Mouse (Mus musculus) retina, embryonic 14.5 days (tissue): ENCODE results near the gene Csf1.
A peak's percentile ranks its signal among the peaks of the same experiment; 100 is the strongest.

ENCODE experiments used
- DNase-seq: peaks from one replicate; pipeline ENCODE4 v3.0.0-alpha.2; 2015; ENCODE audit warnings: low spot score

The Csf1 gene

DNA sequence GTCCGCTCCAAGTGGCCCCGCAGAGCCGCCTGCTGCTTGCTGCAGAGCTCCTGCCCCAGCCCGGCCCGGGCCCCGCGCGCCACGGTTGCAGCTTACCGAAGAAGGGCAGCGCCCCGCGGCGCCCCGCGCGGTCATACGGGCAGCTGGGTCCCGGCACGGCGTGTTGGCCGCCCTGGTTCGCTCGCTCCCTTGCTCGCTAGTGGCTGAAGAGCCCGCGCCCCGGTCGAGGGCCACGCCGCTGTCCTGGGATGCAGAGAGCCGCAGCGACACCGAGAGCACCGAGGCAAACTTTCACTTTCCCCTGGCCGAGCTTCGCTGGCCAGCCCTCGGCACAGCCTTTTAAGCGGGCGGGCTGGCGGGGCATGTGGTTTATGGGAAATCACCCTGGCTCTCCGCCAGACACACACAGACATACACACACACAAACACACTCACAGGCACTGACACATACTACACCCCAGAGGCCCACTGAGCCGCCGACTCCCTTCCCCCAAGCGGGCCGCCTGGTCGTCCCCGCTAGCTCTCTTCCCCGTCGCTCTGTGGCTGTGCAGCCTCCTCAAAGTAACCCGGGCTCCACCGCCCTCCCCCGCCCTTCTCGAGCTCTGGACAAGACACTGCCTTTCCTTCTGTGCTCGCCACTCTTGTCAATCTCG, at the start of gene Csf1:
Gene Csf1, minus strand, starts transcription at position 541 of the 653 bp plus-strand sequence.
- peak; percentile 77 for DNase-seq

DNA sequence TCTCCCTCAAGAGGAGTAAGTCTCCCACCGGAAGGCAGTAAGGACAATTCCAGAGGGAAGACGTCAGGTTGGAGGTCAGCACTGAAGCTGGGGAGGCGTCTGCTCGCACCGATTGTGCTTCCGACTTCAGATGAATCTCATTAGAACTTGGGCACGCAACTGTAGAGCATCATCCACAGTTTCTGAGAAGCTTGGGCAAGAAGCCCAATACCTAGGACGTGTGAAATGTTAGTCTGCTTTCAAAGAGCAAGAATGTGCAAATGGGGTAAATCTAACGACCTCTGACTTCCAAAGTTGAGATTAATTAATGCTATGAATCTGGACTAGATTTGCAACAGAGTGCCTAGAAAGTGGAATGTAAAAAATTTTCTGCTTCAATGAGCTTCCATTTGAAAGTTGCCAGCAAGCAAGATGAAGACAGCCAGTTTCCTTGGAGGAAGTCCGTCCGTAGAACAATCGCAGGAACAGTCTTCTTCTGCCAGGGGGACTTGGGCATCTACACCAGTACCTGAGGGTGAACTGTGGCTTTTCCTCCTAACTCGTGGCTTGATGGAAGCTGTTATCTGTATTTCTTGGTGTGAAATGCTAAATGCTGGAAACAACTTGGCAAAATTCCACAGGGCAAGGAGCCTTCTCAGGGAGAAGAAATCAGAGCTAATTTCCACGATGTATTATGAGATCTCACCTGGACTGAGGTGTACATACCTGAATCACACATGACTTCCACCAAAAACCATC, 47.9 kb upstream of the Csf1 start:
- peak; percentile 39 for DNase-seq

DNA sequence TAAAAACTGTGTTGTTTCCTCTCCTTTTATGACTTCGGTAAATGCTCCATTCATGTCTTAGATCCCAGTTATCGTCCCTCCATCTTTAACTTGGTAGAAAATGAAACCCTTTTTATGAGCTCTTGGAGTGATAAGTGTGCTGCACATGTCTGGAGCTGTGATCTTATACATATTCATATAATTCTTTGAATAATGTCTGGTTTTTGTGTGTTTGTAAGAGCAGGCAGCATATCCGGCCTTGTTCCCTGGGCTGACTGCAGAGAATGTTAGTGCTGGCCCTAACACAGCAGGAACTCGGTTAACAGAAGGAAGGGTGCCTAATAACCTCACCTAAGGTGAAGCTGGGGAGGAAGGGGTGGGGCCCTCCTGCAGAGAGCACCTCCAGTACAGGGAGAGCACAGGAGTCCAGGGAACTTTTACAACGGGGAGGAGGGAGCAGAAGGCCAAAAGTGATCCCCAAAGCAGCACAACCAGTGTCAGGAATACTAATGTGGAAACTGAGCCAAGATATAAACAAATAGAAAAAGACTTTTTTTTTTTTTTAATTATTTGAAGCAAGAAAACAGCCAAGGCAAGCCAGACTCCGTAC, 47.2 kb upstream of the Csf1 start:
- no peak for DNase-seq

- DNase-seq = no peak
Observed at GRCm38 (mm10) chr3:107806916-107807315, 46.6 kb upstream of the Csf1 start.

DNA sequence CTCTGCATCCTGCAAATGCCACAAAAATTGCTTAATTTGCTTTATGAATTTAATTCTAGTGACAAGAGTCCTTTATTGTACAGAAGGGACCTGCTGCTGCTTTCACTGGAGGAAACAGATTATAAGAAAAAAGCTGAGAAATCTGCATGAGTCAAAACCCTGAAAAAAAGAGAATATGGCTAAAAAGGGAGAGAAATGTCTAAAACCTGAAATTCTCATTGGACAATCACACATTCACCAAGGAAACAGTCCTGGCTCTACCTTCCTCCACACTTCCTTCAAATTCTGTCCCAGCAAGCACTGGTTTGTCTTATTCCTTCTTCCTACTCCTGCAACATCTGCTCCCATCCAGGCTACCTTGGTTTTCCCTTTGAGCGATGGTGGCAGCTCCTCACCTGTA, 44.5 kb upstream of the Csf1 start:
- no peak for DNase-seq

GRCm38 (mm10) chr3:107802185-107802946, 42.1 kb upstream of the Csf1 start:
- DNase-seq = no peak

GRCm38 (mm10) chr3:107798946-107799345, 38.7 kb upstream of the Csf1 start:
- DNase-seq = no peak

- no peak for DNase-seq
Observed at GRCm38 (mm10) chr3:107796191-107796983, 36.1 kb upstream of the Csf1 start.

DNA sequence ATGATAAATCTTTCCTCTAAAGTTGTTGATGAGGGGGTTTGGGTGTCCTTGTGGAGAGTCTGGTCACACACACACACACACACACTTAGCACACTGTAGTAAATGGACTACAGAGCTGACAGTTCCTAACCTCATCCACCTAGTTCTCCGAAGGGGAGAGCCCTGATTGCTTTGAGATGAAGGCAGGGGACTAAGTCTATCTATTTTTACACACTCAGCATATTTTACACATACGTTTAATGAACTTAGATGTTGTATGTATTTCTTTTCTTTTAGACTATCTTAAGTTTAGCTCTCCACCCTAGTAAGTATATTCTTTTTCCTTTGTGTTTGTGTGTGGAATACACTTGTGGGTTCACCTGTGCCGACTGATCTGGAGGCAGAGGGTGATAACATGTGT, 34.6 kb upstream of the Csf1 start:
- DNase-seq = no peak

GRCm38 (mm10) chr3:107793300-107794201, 33.3 kb upstream of the Csf1 start:
- DNase-seq = peak; percentile 50

DNA sequence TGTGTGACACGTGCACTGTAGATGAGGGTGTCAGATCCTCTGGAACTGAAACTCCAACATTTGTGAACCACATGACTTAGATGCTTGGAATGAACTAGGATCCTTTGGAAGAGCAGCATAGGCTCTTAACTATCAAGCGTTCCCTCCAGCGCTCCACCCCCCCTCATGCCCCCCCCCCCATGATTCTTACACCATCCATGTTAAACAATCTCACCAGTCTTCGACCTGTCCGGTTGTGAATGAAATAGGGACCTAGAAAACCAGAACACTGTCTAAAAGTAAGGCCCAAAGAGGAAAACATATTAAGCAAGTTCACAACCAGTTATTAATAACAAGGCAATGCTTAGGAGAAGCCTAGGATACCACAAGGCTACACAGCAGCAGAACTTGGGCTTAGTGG, 32.5 kb upstream of the Csf1 start:
- DNase-seq = no peak

GRCm38 (mm10) chr3:107790766-107791303, 30.6 kb upstream of the Csf1 start:
- DNase-seq = no peak

GRCm38 (mm10) chr3:107790227-107790626, 30.0 kb upstream of the Csf1 start:
- no peak for DNase-seq

DNA sequence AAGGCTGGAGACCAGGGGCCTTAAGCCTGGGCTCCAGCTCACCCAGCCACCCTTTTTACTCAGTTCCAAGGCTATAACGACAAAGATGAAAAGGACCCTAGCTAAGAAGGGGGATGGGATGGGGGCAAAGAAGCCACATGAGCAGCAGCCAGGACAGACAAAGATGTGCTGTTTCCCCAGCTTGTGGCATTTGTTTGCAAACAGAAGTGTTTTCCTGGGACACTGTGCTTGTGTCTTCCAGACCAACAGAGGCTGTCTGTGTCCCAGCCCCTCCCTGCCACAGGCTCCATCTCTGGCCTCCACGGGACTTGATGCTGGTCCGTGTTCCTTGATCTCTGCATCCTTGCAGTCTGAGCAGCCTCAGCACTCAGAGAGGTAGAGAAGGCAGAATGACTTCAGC, 28.6 kb upstream of the Csf1 start:
- no peak for DNase-seq

GRCm38 (mm10) chr3:107787613-107788501, 27.6 kb upstream of the Csf1 start:
- peak; percentile 50 for DNase-seq

DNA sequence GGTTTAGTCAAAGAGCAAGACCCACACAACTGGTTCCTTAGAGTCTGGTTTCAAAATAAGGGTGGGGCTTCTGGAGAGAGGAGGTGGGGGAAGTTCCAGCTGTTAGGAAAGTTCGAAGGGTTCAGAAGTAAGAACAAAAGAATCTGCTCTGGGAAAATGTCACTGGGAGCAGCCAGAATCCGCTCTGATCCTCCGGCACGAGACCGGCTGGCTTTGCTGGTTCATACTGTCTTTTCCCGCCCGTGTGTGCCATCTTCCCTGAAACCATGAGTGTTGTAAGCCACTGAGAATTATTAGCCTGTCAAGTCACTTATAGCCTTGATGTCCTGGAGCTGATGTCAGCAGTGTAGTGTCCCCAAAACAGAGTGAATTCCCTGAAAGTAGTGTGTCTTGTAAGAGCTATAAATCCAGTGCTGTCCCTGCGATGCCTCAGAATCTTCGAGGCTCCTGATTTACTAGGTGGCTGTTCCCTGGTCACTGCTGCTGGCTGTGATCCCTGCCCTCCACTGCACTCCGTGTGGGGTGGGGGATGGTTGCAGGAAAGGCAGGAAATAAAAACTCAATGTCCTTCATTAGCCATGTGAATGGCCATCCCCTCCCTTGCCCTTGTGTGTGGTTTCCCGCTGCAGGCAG, 26.8 kb upstream of the Csf1 start:
- no peak for DNase-seq

- no peak for DNase-seq
Observed at GRCm38 (mm10) chr3:107786344-107786743, 26.1 kb upstream of the Csf1 start.

GRCm38 (mm10) chr3:107785546-107785945, 25.3 kb upstream of the Csf1 start:
- no peak for DNase-seq

DNA sequence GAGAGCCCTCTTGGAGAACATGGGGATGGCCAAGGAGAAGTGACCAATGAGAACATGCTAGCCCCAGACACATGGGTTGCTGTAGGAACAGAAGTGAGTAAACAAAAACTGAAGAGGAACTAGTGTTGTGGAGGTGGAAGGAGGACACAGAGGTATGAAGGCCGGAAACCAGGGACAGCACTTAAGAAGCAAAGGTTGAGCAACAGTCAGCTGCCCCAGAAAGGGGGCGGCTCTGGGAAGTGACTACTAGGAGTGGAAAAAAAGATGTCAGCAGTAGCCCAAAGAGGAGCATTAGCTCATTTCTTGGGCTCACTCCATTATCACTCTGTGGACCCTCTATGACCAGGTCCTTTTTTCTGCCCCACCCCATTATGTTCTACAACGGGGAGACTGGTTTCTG, 23.0 kb upstream of the Csf1 start:
- DNase-seq = no peak
